Mouse (Mus musculus) hematopoietic stem cell, adult 5-6 weeks (primary cell): ENCODE data around the gene Fam167b. TPM values are rescaled to one million over a fixed set of nuclear protein-coding genes. Genes with fewer than 3 reads are reported as not detected.

ENCODE experiments used
- ATAC-seq, 2 experiments: fragments of 125-278 bp in 1 of 2; replicated peaks in 1 of 2; 2 replicates each; pipeline ENCODE4 v1.8.0; 2016 to 2017; ENCODE audit warnings: inconsistent platforms in 2 of 2, mild to moderate bottlenecking in 2 of 2, moderate number of reproducible peaks in 2 of 2, low read depth in 1 of 2, moderate TSS enrichment in 1 of 2; ENCODE audit not compliant: low FRiP score in 2 of 2, poor library complexity in 2 of 2, severe bottlenecking in 2 of 2, insufficient read depth in 1 of 2, low TSS enrichment in 1 of 2
- total RNA-seq: library from RNA; stranded (forward); fragments of 172-1452, 232-1000 nt; gene quantifications from 2 replicates; pipeline ENCODE4 v1.2.3, GENCODE M21; 2017

Gene Fam167b
- total RNA-seq = not detected in 2 replicates

DNA sequence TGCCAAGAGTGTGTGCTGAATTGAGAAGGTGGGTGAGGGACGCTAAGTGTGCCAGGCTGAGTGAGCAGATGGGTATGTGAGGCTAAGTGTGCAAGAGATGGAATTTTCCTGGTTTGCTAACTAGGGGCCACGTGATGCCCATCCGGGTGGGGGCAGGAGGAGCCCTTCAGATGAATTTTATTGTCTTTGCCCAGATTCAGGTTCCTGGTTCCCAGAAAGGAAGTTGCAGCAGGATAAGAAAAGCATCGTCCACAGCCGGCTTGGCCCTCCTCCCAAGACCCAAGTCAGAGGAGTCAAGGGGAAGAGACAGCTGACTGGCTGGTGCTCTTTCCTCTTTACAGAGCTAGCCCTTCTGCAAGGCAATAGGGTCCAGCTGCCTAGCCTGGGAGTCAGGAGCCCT lies at the start of gene Fam167b:
Fam167b (minus strand) TSS at position 84 of the 400 bp plus-strand sequence.
- no peak for ATAC-seq

DNA sequence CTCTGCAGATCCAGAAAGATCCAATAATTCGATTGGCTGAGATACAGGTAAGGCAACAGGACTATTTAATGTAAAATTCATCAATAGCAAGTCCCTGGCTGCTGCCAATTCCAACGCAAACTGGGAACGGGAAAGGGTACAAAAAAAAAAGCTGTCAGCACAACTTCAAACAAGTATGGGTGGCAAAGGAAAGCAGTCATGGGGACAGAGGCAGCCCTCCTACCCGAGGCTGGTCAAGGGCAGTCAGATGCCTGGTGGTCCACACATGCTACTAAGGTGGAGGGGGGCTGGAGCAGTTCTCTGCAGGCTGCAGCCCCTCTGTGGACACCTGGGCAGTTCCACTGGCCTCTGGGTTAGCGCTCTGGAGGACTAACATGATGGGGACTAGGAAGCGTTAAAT lies 47.7 kb upstream of the Fam167b start:
- no peak for ATAC-seq

DNA sequence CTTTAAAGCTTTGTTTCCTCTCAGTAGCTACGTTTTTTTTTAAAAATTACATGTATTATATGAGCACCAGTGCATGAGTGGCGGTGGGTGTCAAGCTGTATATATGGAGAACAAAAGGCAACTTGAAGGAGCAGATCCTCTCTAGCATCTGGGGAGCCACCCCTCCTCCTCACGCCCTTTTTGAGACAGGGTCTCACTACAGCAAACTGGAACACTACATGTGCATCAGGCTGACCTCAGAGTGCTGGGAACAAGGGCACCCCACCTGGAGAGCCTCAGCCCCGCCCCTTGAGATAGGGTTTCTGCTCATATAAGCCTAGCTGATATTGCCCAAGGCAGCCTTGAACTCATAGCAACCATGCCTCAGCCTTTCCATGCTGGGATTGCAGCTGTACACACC lies 47.1 kb upstream of the Fam167b start:
- ATAC-seq = no peak

DNA sequence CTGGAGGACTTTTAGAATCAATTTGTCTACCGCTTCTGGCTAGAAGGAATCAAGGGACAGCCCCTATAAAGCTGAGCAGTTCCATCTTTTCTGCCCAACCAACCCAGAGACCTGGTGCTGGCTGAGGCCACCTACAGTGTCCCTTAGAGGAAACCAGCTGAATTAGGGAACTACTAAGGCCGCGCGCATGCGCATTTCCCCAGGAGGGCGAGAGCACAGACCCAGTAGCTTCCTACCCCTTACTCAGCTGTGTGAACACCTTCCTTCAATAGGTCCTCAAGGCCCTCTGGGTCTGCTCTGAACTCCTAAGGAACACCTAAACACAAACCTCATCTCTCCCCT lies 46.7 kb upstream of the Fam167b start:
- peak; percentile 68 for ATAC-seq

DNA sequence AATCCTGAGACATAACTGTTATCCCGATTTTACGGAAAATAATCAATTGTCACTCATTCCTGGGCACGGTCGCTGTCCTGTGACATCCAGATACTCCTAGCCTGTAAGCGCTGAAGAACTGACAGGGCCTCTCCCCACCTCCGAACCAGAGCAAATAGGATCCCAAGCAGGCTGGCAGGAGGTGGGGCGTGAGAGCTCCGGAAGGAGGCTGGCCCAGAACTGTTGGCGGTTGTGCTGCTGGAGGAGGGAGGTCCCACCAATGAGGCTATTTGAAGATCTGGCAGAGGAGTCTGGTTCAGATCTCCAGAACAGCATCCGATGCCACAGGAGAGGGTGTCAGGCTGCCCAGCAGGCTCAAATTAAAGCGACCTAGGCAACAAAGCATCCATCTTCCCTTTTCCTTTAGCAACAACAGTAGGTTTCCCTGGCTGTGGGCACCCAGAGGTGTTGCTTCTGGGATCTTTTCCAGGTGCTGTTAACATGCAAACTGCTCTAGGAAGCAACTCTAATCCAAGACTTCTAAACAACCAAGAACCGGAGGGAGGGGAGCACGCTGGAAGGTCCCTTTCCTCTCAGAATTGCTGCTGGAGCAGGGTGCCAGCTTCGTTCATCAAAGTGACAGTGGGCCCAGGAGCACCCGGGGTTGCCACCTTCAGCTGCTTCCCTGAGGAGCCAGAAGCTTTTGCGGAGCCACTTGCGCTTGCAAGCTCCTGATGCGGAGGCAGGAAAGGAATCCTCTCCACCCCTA lies 46.1 kb upstream of the Fam167b start:
- peak; percentile 93 to 95 for ATAC-seq

DNA sequence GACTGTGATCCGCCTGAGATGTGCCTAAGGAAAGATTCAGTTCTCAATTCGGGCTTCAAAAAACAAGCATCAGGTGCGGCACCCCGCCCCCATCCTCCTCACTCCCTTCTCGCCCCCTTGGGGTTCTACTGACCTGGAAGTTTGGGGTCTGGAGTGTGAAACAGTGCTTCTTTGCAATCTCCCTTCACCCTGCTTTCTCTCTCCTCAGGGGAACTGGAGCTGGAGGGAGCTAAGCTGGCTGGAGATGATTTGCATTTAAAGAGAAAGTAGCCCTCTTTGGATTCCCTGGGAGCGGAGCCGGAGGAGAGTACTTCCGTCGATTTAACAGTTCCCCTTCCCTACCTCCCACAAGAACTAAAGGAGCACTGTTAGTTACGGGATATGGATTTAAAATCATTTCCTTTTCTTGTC lies 45.3 kb upstream of the Fam167b start, which contains the start of gene Ccdc28b:
Ccdc28b (minus strand) TSS at position 267 of the 411 bp plus-strand sequence.
- ATAC-seq = peak in 1 of 2 experiments; percentile 4; a peak in 1 of 4 replicates

DNA sequence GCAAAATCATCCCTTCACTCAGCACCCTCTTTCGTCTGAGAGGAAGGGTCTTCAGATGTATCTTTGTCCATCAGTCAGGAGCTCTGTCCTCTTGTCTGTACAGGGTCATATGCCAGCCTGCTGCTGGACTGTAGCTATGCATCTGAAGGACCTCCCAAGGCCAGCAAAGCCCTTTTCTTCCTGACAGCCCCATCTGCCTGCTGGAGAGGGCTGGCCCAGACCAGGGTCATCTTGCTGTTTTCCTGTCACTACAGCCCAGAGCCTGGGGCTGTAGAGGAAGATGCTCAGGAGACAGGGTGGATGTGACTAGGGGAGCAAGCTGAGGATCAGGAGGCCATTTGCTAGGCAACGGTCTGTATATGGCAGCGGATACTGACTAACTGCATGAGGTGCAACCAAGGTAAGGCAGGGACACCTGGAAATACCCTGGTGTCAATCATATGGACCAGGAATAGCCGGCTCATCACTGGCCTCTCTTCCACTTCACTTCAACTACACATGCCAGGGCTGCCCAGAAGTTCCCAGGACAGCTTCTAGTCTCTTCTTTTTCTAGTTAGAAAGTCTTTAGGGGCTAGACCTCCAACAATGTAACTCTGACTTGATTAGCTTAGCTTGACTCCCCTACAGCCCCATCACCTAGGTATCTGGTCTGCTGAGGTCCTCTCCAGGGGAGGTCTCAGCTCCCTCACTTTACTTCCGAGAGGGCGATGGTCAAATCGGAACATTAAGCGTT lies 44.6 kb upstream of the Fam167b start:
- ATAC-seq = no peak

DNA sequence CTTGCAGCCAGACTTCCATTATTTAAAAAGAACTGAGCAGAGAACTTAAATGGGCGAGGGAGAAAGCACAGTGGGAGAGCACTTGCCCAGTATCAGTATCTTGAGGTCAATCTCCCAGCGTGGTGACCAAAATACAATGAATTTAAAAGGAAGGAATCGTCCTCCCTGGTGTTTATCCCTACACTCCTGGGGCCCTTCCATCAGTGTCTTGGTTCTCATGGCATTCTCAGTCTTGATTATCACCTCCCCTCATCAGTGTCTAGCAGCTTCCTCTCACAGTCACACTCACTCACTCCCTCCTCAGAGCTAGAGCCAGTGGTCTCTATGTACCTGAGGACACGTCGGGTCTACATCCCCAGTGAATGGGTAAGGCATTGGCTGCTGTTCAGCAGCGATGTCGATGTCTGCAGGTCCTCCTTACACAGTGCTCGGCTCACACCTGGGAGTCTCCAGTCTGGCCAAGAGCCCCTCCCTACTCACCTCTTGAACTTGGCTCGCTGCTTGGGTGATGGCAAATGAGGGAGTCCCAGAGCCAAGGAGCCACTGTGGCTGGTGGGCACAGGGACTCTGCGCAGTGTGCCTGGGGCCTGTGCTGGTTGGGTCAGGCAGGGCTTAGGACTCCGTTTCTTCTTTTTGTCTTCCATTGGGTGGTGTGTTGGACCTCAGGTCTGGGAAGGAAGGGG lies 43.9 kb upstream of the Fam167b start:
- ATAC-seq = no peak

DNA sequence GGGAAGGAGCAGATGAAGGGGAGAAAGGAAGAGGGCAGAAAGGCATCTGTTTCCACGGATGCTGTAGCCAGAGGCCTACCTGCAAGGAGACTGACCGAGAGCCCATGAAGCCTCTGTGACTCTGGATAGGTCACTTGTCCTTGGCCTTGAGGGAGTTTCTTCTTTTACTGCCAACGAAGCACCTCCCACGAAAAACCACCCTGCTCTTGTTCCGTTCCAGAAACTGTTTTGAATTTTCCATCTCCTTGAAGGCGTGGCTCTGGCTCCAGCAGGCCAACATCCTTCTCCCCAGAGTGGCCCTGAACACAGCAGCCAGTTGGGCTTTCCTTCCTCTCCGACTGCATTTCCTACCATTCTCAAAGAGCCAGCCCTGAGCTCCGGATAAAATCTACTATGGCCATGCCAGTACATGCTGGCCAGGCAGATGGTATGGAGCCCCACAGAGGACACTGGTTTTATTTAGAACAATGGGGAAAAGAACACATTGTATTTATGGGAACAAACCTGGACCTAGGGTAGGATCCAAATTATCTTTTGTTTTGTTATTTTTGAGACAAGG lies 43.0 kb upstream of the Fam167b start:
- ATAC-seq = no peak

DNA sequence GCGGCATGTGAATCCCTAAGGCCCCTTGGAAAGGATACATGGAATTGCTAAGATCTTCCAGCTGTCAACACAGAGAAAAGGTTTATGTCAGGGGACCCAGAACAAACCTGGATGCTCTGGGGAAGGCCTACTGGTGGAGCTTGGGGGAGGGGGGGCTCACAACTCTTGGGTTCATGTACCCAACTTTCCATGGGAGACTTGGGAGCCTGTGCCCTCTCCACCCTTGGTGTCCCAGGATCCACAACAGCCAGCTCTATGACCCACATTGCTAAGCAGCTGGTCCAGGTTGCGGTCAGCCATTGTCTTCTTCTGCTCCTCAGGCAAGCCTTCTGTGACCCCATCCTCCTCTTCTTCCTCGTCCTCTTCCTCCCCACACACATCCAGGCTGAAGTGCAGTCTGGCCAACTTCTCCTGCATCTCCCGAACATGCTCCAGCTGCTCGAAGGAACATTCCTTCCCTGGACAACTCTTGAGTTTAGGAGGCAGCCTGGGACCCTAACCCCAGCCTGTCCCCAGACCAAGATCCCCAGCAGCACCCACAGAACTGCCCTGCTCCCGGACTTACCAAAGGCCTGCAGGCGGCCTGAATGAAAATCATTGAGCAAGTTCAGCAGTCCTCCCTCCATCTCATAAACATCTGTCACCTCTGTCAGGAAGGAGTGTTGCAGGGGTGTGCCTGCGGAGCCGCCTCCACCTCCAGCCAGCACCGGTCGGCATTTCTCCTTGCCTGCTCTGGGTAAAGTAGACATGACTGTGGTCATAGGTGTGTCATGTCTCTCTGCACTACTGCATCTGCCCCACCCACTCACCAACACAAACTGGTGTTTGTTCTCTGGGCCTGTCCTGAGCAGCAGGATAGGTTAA lies 42.3 kb upstream of the Fam167b start:
- ATAC-seq = no peak

DNA sequence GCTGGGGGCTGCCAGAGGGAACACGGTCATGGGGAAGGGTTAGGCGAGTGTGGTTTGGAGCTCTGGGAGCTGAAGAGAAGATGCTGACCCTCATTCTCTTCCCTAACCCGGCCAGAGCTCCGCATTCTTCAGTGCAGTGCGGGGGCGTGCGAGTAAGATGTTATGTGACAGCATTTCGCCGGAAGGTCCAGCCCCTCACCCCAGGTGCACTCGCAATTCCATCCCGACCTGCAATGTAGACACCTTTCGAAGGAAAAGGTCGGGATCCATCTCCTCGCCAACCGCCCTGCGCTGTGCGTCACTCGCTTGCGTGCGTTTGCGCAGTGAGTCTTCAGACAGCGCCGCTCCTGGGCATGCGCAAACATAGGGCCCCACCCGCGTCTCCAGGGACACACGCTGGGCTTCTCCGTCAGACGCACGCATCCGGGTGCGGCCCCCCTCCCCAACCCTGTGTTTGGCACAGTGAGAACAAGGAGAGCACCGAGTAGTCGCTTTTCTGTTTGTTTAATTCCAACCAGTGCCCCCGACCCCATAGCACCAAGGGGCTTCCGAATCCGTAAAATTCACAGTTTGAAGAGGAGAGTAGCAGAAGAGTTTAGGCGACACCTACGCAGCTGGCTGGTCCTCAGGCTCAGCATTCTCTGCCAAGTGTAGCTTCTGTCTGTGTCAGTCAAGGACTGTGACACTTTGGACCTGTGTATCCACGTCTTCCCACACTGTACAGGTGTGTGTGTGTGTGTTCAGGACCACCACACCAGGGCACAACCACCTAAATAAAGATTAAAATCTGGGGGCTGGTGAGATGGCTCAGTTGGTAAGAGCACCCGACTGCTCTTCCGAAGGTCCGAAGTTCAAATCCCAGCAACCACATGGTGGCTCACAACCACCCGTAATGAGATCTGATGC lies 40.7 kb upstream of the Fam167b start, which contains the start of gene Iqcc:
Iqcc (minus strand) TSS at position 314 of the 906 bp plus-strand sequence.
- peak; percentile 88 to 94 for ATAC-seq

DNA sequence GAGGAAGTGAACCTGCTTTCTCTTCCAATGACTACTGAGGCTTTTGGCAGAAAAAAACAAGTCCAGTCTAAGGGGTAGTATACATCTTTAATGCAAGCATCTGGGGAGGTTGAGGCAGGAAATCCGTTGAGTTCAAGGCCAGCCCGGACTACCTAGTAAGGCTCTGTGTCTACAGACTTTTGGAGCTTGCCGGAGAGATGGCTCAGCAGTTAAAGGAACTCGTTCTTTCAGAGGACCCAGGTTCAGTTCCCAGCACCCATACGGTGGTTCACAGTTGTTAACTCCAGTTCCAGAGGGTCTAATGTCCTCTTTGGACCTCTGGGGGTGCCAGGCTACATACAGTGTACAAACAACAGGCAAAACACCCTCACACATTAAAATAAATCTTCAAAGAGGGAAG lies 39.7 kb upstream of the Fam167b start:
- no peak for ATAC-seq

DNA sequence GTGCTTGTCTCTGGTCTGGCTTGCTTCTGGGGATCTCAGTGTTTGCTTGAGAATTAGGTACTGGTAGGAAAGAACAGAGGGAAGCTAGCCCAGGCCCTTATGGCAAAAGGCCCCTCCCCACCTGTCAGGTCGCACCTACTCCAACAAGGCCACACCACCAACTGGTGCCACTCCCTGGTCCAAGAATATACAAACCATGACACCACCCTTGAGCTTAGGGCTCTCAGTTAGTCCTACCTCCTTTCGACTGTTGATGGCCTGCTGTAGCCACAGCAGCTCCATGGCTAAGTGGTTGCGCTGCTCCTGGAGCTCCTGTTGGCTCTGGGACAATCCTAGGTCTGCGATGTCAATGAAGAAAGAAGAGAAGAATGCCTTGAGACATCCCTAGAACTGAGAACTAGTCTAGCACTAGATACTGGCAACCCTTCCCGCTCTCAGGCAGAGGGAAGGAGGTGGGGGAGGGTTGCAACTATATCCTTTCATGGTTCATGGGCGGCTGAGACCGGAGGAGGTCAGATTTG lies 38.8 kb upstream of the Fam167b start:
- no peak for ATAC-seq

DNA sequence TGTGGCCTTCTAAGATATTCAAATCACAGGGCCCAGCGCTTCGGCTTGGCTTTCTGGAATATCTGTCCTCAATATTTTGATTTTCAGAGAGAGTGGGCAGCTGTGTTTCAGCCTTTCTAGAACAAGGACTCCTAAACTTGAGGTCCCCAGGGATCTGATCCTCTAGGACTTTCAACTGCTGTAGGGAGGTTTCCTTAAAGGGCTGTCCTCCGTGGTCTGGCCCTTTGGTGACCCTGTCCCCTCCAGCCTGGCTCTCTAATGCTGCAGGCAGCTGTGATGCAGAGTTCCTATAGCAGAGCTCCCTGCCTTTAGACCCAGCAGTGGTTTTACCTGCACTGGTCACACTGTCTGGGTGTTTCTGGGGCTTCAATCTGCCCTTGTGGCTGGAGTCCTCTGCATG lies 38.3 kb upstream of the Fam167b start:
- ATAC-seq = no peak

DNA sequence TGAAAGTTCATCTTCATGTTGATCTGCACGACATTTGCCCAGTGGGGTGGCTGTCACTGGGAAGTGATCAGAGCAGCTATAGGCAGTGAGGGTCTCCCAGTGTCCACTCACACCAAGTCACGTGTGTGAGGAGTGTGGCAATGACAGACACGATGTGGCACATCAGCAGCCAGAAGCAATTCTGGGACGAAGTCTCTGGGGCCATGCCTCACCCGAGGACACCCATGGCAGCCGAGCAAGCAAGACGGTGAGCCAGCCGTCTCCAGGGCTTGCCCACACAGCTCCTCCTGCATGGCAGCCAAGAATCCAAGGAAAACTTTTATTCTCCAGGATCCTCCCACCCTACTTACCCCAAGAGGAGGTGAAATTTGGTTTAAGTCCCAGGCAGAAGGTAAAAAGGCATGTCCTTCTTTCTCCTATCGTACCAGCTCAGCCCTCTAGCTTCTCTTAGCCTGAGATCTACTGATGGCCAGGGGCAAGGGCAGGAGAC lies 37.5 kb upstream of the Fam167b start:
- ATAC-seq = no peak

DNA sequence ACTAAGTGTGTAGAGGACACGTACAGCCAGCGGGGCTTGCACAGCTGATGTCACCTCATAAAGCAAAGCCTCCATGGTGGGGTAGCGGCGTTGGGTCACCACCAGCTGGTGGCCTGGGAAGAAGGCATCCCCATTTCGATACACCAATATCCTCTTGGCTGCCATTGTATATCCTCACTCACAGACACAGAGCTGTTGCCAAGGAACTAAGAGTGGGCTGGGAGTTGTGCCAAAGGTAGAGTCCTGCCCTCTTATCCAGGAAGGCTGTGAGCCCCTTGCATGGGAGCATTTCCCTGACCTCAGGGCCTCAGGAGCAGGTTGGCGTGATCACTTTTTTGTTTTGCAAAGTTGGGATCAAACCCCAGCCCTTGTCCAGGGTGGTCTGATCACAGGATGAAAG lies 35.7 kb upstream of the Fam167b start, which contains the start of gene Dcdc2b:
Dcdc2b (minus strand) TSS at position 165 of the 400 bp plus-strand sequence.
- ATAC-seq = no peak
